Mouse (Mus musculus) embryonic facial prominence, embryonic 12.5 days (tissue): ENCODE results near the gene Ahnak. TPM values are rescaled to one million over a fixed set of nuclear protein-coding genes. Genes with fewer than 3 reads are reported as not detected.

ENCODE experiments used
- ATAC-seq: fragments of 200-750 bp; cut with Nextera tagmentation; 2 replicates; pipeline ENCODE4 v1.8.0; 2017; ENCODE audit not compliant: insufficient number of reproducible peaks, insufficient read depth, low FRiP score, low TSS enrichment
- H3K27ac ChIP-seq: fragments of 300-500 bp; sonication (generic); 2 replicates; pipeline ENCODE4 v1.5.1; 2016; ENCODE audit warnings: mild to moderate bottlenecking
- H3K27me3 ChIP-seq: fragments of 300-500 bp; sonication (generic); 2 replicates; pipeline ENCODE4 v1.6.1; 2016; ENCODE audit warnings: mild to moderate bottlenecking, moderate library complexity
- H3K36me3 ChIP-seq: fragments of 300-500 bp; sonication (generic); 2 replicates; pipeline ENCODE4 v1.6.1; 2016; ENCODE audit warnings: mild to moderate bottlenecking
- H3K4me1 ChIP-seq: fragments of 300-500 bp; sonication (generic); 2 replicates; pipeline ENCODE4 v1.6.1; 2016
- H3K4me2 ChIP-seq: fragments of 300-500 bp; sonication (generic); replicated peaks from 2 replicates; pipeline ENCODE4 v1.6.1; 2016; ENCODE audit warnings: mild to moderate bottlenecking, moderate library complexity
- H3K4me3 ChIP-seq: fragments of 300-500 bp; sonication (generic); 2 replicates; pipeline ENCODE4 v1.5.1; 2016; ENCODE audit warnings: mild to moderate bottlenecking
- H3K9ac ChIP-seq: fragments of 300-500 bp; sonication (generic); 2 replicates; pipeline ENCODE4 v1.6.1; 2016; ENCODE audit warnings: mild to moderate bottlenecking, moderate library complexity
- H3K9me3 ChIP-seq: fragments of 300-500 bp; sonication (generic); 2 replicates; pipeline ENCODE4 v1.6.1; 2016; ENCODE audit warnings: mild to moderate bottlenecking, moderate library complexity
- WGBS: fragments of 180-500 bp; shearing (Covaris S2); methylation state at CpG from one replicate; pipeline ENCODE4 v1.1.7; 2016; 5-methylcytosine and 5-hydroxymethylcytosine counted together
- polyA plus RNA-seq: library from polyadenylated mRNA; unstranded; fragments of >200 nt; fragmentation: Nextera tagmentation; extraction: Ambion mirVana; gene quantifications from 2 replicates; pipeline ENCODE4 v1.2.1, GENCODE M21; 2016

The Ahnak gene
- polyA plus RNA-seq, 1 experiment from 2014 or later = 27.7 TPM

DNA sequence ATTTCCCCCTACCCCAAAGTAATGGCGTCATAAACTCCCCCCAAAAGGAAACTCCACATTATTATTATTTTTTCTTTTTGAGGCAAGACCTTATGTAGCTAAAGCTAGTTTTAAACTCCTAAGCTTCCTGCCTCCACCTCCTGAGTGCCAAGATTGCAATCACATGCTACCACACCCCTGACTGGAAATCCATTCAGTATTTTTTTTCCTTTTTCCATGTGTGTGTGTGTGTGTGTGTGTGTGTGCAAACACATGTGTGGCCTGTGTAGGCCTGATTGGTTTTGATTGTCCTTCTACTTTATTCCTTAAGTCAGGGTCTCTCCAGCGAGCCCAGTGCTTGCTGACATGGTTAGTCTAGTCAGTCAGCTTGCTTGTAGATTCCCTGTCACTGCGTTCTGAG, 45.4 kb downstream of the Ahnak start:
- Histone ChIP-seq H3K27me3 (no peaks in the 10 kb centered on the region), H3K27ac (no peak overlapping the region), H3K4me2 (no peak overlapping the region), H3K36me3 (no peaks in the 10 kb centered on the region), H3K4me3 (no peak overlapping the region), H3K9ac (no peak overlapping the region), H3K9me3 (no peaks in the 10 kb centered on the region), H3K4me1 (peaks cover 5% of the 10 kb centered on the region; the same call in 1 of the 2 replicates)
- no peak for ATAC-seq
- 83% methylated on average over 3 of the region's 3 CpGs for WGBS

DNA sequence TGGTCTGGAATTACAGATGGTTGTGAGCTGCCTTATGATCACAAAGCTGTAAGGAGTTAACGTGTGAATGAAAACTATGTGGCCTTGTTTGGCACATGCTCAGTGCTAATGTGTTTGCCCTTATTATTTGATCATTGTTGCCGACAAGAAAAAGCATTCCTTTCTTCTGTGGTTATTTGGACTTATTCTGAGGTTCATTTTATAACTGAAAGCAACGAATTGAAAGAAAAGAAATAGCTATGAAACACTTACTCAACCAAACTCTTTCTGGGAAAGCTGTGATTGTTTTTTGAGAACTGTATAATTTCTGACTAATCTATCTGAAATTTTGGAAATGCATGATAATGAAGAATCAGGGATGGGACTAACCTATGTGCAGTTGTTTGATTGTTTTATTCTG, 46.0 kb downstream of the Ahnak start:
- Histone ChIP-seq H3K4me3 (no peak overlapping the region), H3K27ac (no peak overlapping the region), H3K4me1 (peaks cover 5% of the 10 kb centered on the region; the same call in 1 of the 2 replicates), H3K9me3 (no peaks in the 10 kb centered on the region), H3K36me3 (no peaks in the 10 kb centered on the region), H3K4me2 (no peak overlapping the region), H3K27me3 (no peaks in the 10 kb centered on the region), H3K9ac (no peak overlapping the region)
- 69% methylated on average over 3 of the region's 3 CpGs for WGBS
- no peak for ATAC-seq

DNA sequence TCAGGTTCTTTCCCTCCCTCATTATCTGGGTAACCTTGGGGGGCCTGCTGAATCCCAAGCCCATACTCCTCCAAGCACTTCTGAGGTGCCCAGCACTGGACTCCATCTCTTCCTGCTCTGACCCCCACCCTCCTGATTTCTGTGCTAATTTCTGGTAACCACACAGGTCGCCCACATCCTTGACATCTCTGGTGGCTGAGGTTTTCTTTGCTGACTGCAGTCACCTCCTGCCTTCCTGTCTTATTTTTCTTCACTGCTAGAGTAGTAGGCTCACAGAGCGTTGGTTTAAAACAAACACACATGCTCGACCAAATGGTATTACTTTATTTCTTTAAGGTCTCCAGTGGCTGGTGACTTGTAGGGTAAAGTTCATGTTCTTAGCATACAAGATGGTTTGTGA, 49.1 kb downstream of the Ahnak start:
- 42% methylated on average over 3 of the region's 3 CpGs for WGBS
- Histone ChIP-seq H3K36me3 (no peaks in the 10 kb centered on the region), H3K27me3 (no peaks in the 10 kb centered on the region), H3K4me1 (0 out of 2 replicates have a peak, but pooled peaks cover 3% of the 10 kb centered on the region), H3K27ac (no peak overlapping the region), H3K9ac (no peak overlapping the region), H3K4me3 (no peak overlapping the region), H3K9me3 (no peaks in the 10 kb centered on the region), H3K4me2 (no peak overlapping the region)
- no peak for ATAC-seq

- 73% methylated on average over 4 of the region's 4 CpGs for WGBS
- Histone ChIP-seq H3K4me1 (no peaks in the 10 kb centered on the region), H3K4me3 (no peak overlapping the region), H3K4me2 (no peak overlapping the region), H3K9ac (no peak overlapping the region), H3K9me3 (no peaks in the 10 kb centered on the region), H3K36me3 (no peaks in the 10 kb centered on the region), H3K27ac (no peak overlapping the region), H3K27me3 (no peaks in the 10 kb centered on the region)
- no peak for ATAC-seq
Measured at GRCm38 (mm10) chr19:9039266-9039665, 50.2 kb downstream of the Ahnak start.

GRCm38 (mm10) chr19:9039928-9040327, 50.8 kb downstream of the Ahnak start:
- Histone ChIP-seq H3K36me3 (no peaks in the 10 kb centered on the region), H3K4me2 (no peak overlapping the region), H3K4me3 (no peak overlapping the region), H3K27ac (no peak overlapping the region), H3K4me1 (no peaks in the 10 kb centered on the region), H3K27me3 (no peaks in the 10 kb centered on the region), H3K9me3 (no peaks in the 10 kb centered on the region), H3K9ac (no peak overlapping the region)
- no peak for ATAC-seq
- WGBS = 43% methylated on average over 7 of the region's 7 CpGs

DNA sequence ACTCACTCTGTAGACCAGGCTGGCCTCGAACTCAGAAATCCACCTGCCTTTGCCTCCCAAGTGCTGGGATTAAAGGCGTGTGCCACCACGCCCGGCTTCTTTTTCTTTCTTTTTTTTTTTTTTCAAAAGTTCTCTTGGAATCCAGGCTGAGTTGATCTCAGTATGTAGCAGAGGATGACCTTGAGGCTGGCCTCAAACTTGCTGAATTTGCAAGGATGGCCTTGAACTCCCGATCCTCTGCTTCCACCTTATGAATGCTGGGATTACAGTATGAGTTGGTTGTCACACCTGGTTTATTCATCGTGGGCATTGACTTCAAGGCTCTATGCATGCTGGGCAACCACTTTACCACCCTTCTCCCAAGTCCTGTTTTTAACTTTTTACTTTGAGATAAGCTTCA, 51.6 kb downstream of the Ahnak start:
- Histone ChIP-seq H3K4me3 (no peak overlapping the region), H3K27me3 (no peaks in the 10 kb centered on the region), H3K9ac (no peak overlapping the region), H3K27ac (no peak overlapping the region), H3K9me3 (no peaks in the 10 kb centered on the region), H3K4me1 (no peaks in the 10 kb centered on the region), H3K36me3 (no peaks in the 10 kb centered on the region), H3K4me2 (no peak overlapping the region)
- ATAC-seq = no peak
- WGBS = 87% methylated on average over 6 of the region's 6 CpGs

GRCm38 (mm10) chr19:9041074-9041473, 52.0 kb downstream of the Ahnak start:
- no peaks in the 10 kb centered on the region for H3K9me3 ChIP-seq
- no peak overlapping the region for H3K4me2 ChIP-seq
- no peak overlapping the region for H3K27ac ChIP-seq
- no peak overlapping the region for H3K4me3 ChIP-seq
- H3K27me3 ChIP-seq = no peaks in the 10 kb centered on the region
- H3K4me1 ChIP-seq = no peaks in the 10 kb centered on the region
- no peaks in the 10 kb centered on the region for H3K36me3 ChIP-seq
- no peak for ATAC-seq
- no peak overlapping the region for H3K9ac ChIP-seq

DNA sequence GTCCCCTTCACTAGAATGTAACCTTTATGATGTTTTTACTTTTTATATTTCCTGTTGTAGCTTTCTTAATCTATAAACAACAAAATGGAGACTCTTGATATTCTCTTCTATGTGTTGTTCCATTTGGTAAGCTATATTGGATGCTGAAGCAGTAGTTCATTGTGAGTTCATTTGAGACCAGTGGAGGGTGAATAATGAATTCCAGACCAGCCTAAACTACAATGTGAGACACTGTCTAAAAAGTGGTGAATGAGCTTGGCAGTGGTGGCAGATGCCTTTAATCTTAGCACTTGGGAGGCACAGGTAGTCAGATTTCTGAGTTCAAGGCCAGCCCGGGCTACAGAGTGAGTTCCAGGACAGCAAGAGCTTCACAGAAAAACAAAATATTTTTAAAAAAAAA, 54.0 kb downstream of the Ahnak start:
- Histone ChIP-seq H3K9ac (no peak overlapping the region), H3K4me3 (no peak overlapping the region), H3K27me3 (no peaks in the 10 kb centered on the region), H3K4me1 (peaks cover 7% of the 10 kb centered on the region; the same call in 1 of the 2 replicates), H3K36me3 (no peaks in the 10 kb centered on the region), H3K27ac (no peak overlapping the region), H3K9me3 (no peaks in the 10 kb centered on the region), H3K4me2 (no peak overlapping the region)
- ATAC-seq = no peak
- WGBS = 65% methylated on average over 1 of the region's 1 CpGs

- ATAC-seq = no peak
- H3K4me3 ChIP-seq = no peak overlapping the region
- no peaks in the 10 kb centered on the region for H3K27me3 ChIP-seq
- H3K36me3 ChIP-seq = no peaks in the 10 kb centered on the region
- no peaks in the 10 kb centered on the region for H3K9me3 ChIP-seq
- H3K27ac ChIP-seq = no peak overlapping the region
- WGBS = 80% methylated on average over 4 of the region's 4 CpGs
- no peak overlapping the region for H3K4me2 ChIP-seq
- peaks cover 7% of the 10 kb centered on the region; the same call in 1 of the 2 replicates for H3K4me1 ChIP-seq
- no peak overlapping the region for H3K9ac ChIP-seq
Measured at GRCm38 (mm10) chr19:9044291-9044690, 55.2 kb downstream of the Ahnak start.

GRCm38 (mm10) chr19:9047207-9047945, 58.3 kb downstream of the Ahnak start:
- Histone ChIP-seq H3K9ac (no peak overlapping the region), H3K4me3 (no peak overlapping the region), H3K4me2 (no peak overlapping the region), H3K36me3 (no peaks in the 10 kb centered on the region), H3K27ac (no peak overlapping the region), H3K9me3 (no peaks in the 10 kb centered on the region), H3K4me1 (peaks cover 7% of the 10 kb centered on the region; the same call in 1 of the 2 replicates), H3K27me3 (no peaks in the 10 kb centered on the region)
- ATAC-seq = no peak
- 44% methylated on average over 7 of the region's 7 CpGs for WGBS

DNA sequence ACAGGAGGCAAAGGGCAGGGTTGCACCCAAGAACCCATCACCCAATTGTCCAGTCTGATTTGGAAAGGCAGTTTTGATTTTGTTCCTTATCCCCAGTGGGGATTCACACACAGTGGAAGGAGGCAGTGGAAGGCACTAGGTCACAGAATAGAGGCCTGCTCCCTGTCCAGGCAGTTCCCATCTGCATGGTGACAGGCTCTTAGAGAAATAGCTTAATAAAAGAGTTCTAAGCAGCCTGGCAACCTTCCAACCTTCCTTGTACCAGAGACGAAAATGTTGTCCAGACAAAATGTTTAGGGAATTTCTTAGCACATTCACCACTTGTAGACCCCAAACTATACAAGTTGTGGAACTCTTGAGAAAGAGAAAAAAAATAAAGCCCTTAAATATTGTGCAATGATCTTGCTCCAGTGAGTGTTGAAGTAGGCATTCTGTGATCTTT, 58.9 kb downstream of the Ahnak start:
- Histone ChIP-seq H3K9me3 (no peaks in the 10 kb centered on the region), H3K9ac (no peak overlapping the region), H3K27ac (no peak overlapping the region), H3K4me3 (no peak overlapping the region), H3K27me3 (no peaks in the 10 kb centered on the region), H3K4me2 (no peak overlapping the region), H3K4me1 (peaks cover 10% of the 10 kb centered on the region; the same call in 1 of the 2 replicates), H3K36me3 (no peaks in the 10 kb centered on the region)
- 51% methylated on average over 1 of the region's 1 CpGs for WGBS
- ATAC-seq = no peak

- ATAC-seq = no peak
- Histone ChIP-seq H3K4me1 (peaks cover 17% of the 10 kb centered on the region; the same call in 1 of the 2 replicates), H3K27me3 (no peaks in the 10 kb centered on the region), H3K36me3 (no peaks in the 10 kb centered on the region), H3K4me3 (no peak overlapping the region), H3K9ac (no peak overlapping the region), H3K4me2 (no peak overlapping the region), H3K9me3 (no peaks in the 10 kb centered on the region), H3K27ac (no peak overlapping the region)
- 89% methylated on average over 4 of the region's 4 CpGs for WGBS
Measured at GRCm38 (mm10) chr19:9048981-9049687, 60.0 kb downstream of the Ahnak start.
